9 mouse cellular contexts compared by ENCODE assay signal in genomic region chr16:31932255-31932654, GRCm38 (mm10). TPM values are rescaled to one million over a fixed set of nuclear protein-coding genes. Genes with fewer than 3 reads are reported as not detected.
DNase-seq lines count a peak whose midpoint lies in the region; ATAC-seq and TF ChIP-seq lines count a peak whose summit lies in the region.
"Had no signal": no experiment of that assay in that cellular context is flagged by ENCODE, and none has a peak within 500 bp of the region (broad histone marks: within the 10 kb centered on the region; RNA-seq: fewer than 3 reads in every experiment).

No protein-coding gene starts in this region.

- TF ChIP-seq EP300 in MEL (IDR thresholded peaks at IDR 0.05; ENCODE audit: low read depth in 1 of 2, low read length in 2 of 2): no peak

- 53% methylated on average over 5 of the region's 5 CpGs for WGBS in heart, embryonic 14.5 days
- 53% methylated on average over 5 of the region's 5 CpGs for WGBS in heart, embryonic 12.5 days
- WGBS in forebrain, embryonic 14.5 days: 20% methylated on average over 5 of the region's 5 CpGs
- 31% methylated on average over 5 of the region's 5 CpGs for WGBS in midbrain, embryonic 15.5 days

- peaks cover 27% of the 10 kb centered on the region for H3K27me3 ChIP-seq in heart, embryonic 14.5 days (ENCODE audit: control insufficient read depth, insufficient read depth, low read length)
- H3K27me3 ChIP-seq in heart, embryonic 12.5 days (replicated peaks): peaks cover 55% of the 10 kb centered on the region
- H3K27me3 ChIP-seq in MEL (ENCODE audit: control insufficient read depth in 1 of 2, insufficient read depth in 2 of 2, low read length in 2 of 2): no peaks in the 10 kb centered on the region
- peaks cover 5% of the 10 kb centered on the region for H3K27me3 ChIP-seq in forebrain, embryonic 14.5 days (replicated peaks; ENCODE audit: control insufficient read depth, insufficient read depth, low read length)
- H3K27me3 ChIP-seq in midbrain, embryonic 15.5 days (replicated peaks): 0 out of 2 replicates have a peak, but pooled peaks cover 3% of the 10 kb centered on the region

- no peak overlapping the region for H3K4me3 ChIP-seq in heart, embryonic 14.5 days (ENCODE audit: control insufficient read depth in 1 of 2, insufficient read depth in 1 of 2, low read depth in 1 of 2, low read length in 2 of 2)
- H3K4me3 ChIP-seq in heart, embryonic 12.5 days: no peak overlapping the region
- H3K4me3 ChIP-seq in MEL (ENCODE audit: control insufficient read depth in 1 of 2, insufficient read depth in 1 of 2, low read depth in 2 of 2, low read length in 2 of 2): peak overlapping the region in 1 of 2 experiments; percentile 71; a peak in 2 of 4 replicates
- H3K4me3 ChIP-seq in forebrain, embryonic 14.5 days (ENCODE audit: low read depth, low read length): no peak overlapping the region
- no peak overlapping the region for H3K4me3 ChIP-seq in midbrain, embryonic 15.5 days

- H3K4me2 ChIP-seq in heart, embryonic 14.5 days (ENCODE audit: low read length): peak overlapping the region; percentile 84
- no peak overlapping the region for H3K4me2 ChIP-seq in heart, embryonic 12.5 days
- 0 out of 2 replicates have a peak overlapping the region, but pooled peaks have one; percentile 83 for H3K4me2 ChIP-seq in forebrain, embryonic 14.5 days (ENCODE audit: low read length)
- H3K4me2 ChIP-seq in midbrain, embryonic 15.5 days: peak overlapping the region; percentile 81; the same call in 1 of the 2 replicates

- H3K9ac ChIP-seq in heart, embryonic 14.5 days (ENCODE audit: low read length): peak overlapping the region; percentile 60
- no peak overlapping the region for H3K9ac ChIP-seq in heart, embryonic 12.5 days
- H3K9ac ChIP-seq in MEL (ENCODE audit: control insufficient read depth, low read depth, low read length, poor library complexity, severe bottlenecking): peak overlapping the region; percentile 26; the same call in 1 of the 2 replicates
- H3K9ac ChIP-seq in forebrain, embryonic 14.5 days (ENCODE audit: low read length): peak overlapping the region; percentile 18
- no peak overlapping the region for H3K9ac ChIP-seq in midbrain, embryonic 15.5 days
- H3K9ac ChIP-seq: liver, embryonic 15.5 days had no signal

- no peak for TF ChIP-seq CTCF in MEL (IDR thresholded peaks at IDR 0.05 in 2 of 3, conservative IDR thresholded peaks at IDR 0.05 in 1 of 3; ENCODE audit: control insufficient read depth in 1 of 3, insufficient read depth in 1 of 3, low read depth in 2 of 3, low read length in 3 of 3, poor library complexity in 1 of 3, severe bottlenecking in 1 of 3)

- 0 out of 2 replicates have a peak, but pooled peaks cover 3% of the 10 kb centered on the region for H3K9me3 ChIP-seq in heart, embryonic 14.5 days (ENCODE audit: control insufficient read depth, low read length)
- H3K9me3 ChIP-seq in heart, embryonic 12.5 days (replicated peaks): no peaks in the 10 kb centered on the region; the same call in 1 of the 2 replicates
- no peaks in the 10 kb centered on the region for H3K9me3 ChIP-seq in MEL (replicated peaks; ENCODE audit: insufficient read depth, low read length)
- H3K9me3 ChIP-seq in forebrain, embryonic 14.5 days (replicated peaks; ENCODE audit: control insufficient read depth, low read length): no peaks in the 10 kb centered on the region
- H3K9me3 ChIP-seq in midbrain, embryonic 15.5 days: no peaks in the 10 kb centered on the region
- H3K9me3 ChIP-seq: liver, embryonic 15.5 days had no signal

- no peak overlapping the region for H3K27ac ChIP-seq in heart, embryonic 14.5 days (replicated peaks in 1 of 2; ENCODE audit: control insufficient read depth in 1 of 2, insufficient read depth in 1 of 2, low read depth in 2 of 2, low read length in 2 of 2)
- no peak overlapping the region for H3K27ac ChIP-seq in heart, embryonic 12.5 days (ENCODE audit: poor library complexity, severe bottlenecking)
- no peak overlapping the region for H3K27ac ChIP-seq in MEL (ENCODE audit: control insufficient read depth, low read depth, low read length)
- H3K27ac ChIP-seq in forebrain, embryonic 14.5 days (ENCODE audit: low read depth, low read length): peak overlapping the region; percentile 93
- H3K27ac ChIP-seq in midbrain, embryonic 15.5 days: peak overlapping the region; percentile 91
- H3K27ac ChIP-seq: liver, embryonic 15.5 days had no signal

- no peak for TF ChIP-seq RAD21 in MEL (IDR thresholded peaks at IDR 0.05; ENCODE audit: low read depth, low read length)

- no peak for ATAC-seq in heart, embryonic 14.5 days (ENCODE audit: insufficient number of reproducible peaks, insufficient read depth, low FRiP score, low read depth)
- no peak for ATAC-seq in heart, embryonic 12.5 days (ENCODE audit: insufficient number of reproducible peaks, low FRiP score)
- peak; percentile 2; the same call in 1 of the 2 replicates for ATAC-seq in forebrain, embryonic 14.5 days
- ATAC-seq in midbrain, embryonic 15.5 days (replicated peaks): peak; percentile 3

- no peak for TF ChIP-seq POLR2A in MEL (IDR thresholded peaks at IDR 0.05; ENCODE audit: control insufficient read depth in 1 of 2, insufficient read depth in 1 of 2, low read depth in 1 of 2, low read length in 2 of 2, poor library complexity in 1 of 2)

- intact Hi-C loops in gastrocnemius, postnatal 36 days (cut with DNase I): no loop called here

- H3K4me1 ChIP-seq in heart, embryonic 14.5 days (ENCODE audit: control insufficient read depth in 2 of 2, insufficient read depth in 2 of 2, low read length in 2 of 2): peaks cover 14 to 18% of the 10 kb centered on the region in 2 experiments
- H3K4me1 ChIP-seq in heart, embryonic 12.5 days (replicated peaks): peaks cover 28% of the 10 kb centered on the region
- peaks cover 0 to 6% of the 10 kb centered on the region in 2 experiments; a peak in 1 of 4 replicates for H3K4me1 ChIP-seq in MEL (ENCODE audit: control insufficient read depth in 1 of 2, insufficient read depth in 2 of 2, low read length in 2 of 2)
- H3K4me1 ChIP-seq in forebrain, embryonic 14.5 days (ENCODE audit: control insufficient read depth, insufficient read depth, low read length): peaks cover 9% of the 10 kb centered on the region
- H3K4me1 ChIP-seq in midbrain, embryonic 15.5 days: peaks cover 34% of the 10 kb centered on the region

- H3K36me3 ChIP-seq in heart, embryonic 14.5 days (ENCODE audit: control insufficient read depth, insufficient read depth, low read length): no peaks in the 10 kb centered on the region
- H3K36me3 ChIP-seq in heart, embryonic 12.5 days: no peaks in the 10 kb centered on the region
- H3K36me3 ChIP-seq in MEL (ENCODE audit: control insufficient read depth in 1 of 2, insufficient read depth in 2 of 2, low read length in 2 of 2): no peaks in the 10 kb centered on the region
- no peaks in the 10 kb centered on the region for H3K36me3 ChIP-seq in forebrain, embryonic 14.5 days (ENCODE audit: control insufficient read depth, insufficient read depth, low read length)
- no peaks in the 10 kb centered on the region for H3K36me3 ChIP-seq in midbrain, embryonic 15.5 days (replicated peaks)
- H3K36me3 ChIP-seq: liver, embryonic 15.5 days had no signal

- no peak for DNase-seq in MEL (ENCODE audit: low read depth, low spot score)
- DNase-seq in forebrain, embryonic 14.5 days (ENCODE audit: low spot score): peak; percentile 19
- no peak for DNase-seq in right cerebral cortex, adult 18-20 months
- DNase-seq in thymus, postnatal 25 days: no peak
- no peak for DNase-seq in gastrocnemius, postnatal 36 days

- no peaks in the 10 kb centered on the region for H3K79me2 ChIP-seq in MEL (ENCODE audit: control insufficient read depth, insufficient read depth, low read length, poor library complexity)

RNA-seq across cellular contexts. Expression of gene Pigz, which starts 1.4 kb away (rescaled TPM):
- polyA plus RNA-seq in heart, embryonic 14.5 days (2014; fragmentation: Nextera tagmentation; extraction: Ambion mirVana): 0.12 and 0.47 TPM in 2 replicates
- polyA plus RNA-seq in heart, embryonic 12.5 days (2016; fragmentation: Nextera tagmentation; extraction: Ambion mirVana): 0.32 and 0.52 TPM in 2 replicates
- 0.23 and 0.26 TPM in 2 replicates for total RNA-seq in MEL (2012; rRNA removed)
- polyA plus RNA-seq in MEL (2012; ENCODE audit: insufficient read depth in 1 of 2, insufficient read length in 2 of 2, low read depth in 1 of 2, low replicate concordance in 2 of 2, missing spikeins in 1 of 2): under 1 TPM in 1 of 2 experiments, not detected in 1; 0.28 TPM
- 0.91 and 2.2 TPM in 2 replicates for polyA plus RNA-seq in forebrain, embryonic 14.5 days (2014; fragmentation: Nextera tagmentation; extraction: Ambion mirVana)
- polyA plus RNA-seq in midbrain, embryonic 15.5 days (2015; fragmentation: Nextera tagmentation; extraction: Ambion mirVana): 2.8 and 3.4 TPM in 2 replicates
- under 1 TPM; 0.37 to 0.94 TPM for total RNA-seq in gastrocnemius, postnatal 36 days (2021)

RNA-seq across cellular contexts. Expression of gene 0610012G03Rik, which starts 16.0 kb away (rescaled TPM):
- polyA plus RNA-seq in heart, embryonic 14.5 days (2014; fragmentation: Nextera tagmentation; extraction: Ambion mirVana): 131 and 132 TPM in 2 replicates
- 90.3 and 91.4 TPM in 2 replicates for polyA plus RNA-seq in heart, embryonic 12.5 days (2016; fragmentation: Nextera tagmentation; extraction: Ambion mirVana)
- 41.9 and 44.4 TPM in 2 replicates for total RNA-seq in MEL (2012; rRNA removed)
- 10 to 100 TPM in 1 of 2 experiments, not detected in 1; 56.2 TPM for polyA plus RNA-seq in MEL (2012; ENCODE audit: insufficient read depth in 1 of 2, insufficient read length in 2 of 2, low read depth in 1 of 2, low replicate concordance in 2 of 2, missing spikeins in 1 of 2)
- 127 and 136 TPM in 2 replicates for polyA plus RNA-seq in forebrain, embryonic 14.5 days (2014; fragmentation: Nextera tagmentation; extraction: Ambion mirVana)
- 115 and 121 TPM in 2 replicates for polyA plus RNA-seq in midbrain, embryonic 15.5 days (2015; fragmentation: Nextera tagmentation; extraction: Ambion mirVana)
- 10 to 100 TPM; 50.3 to 55.0 TPM for total RNA-seq in gastrocnemius, postnatal 36 days (2021)

RNA-seq across cellular contexts. Expression of gene Ncbp2, which starts 16.1 kb away (rescaled TPM):
- 67.1 and 69.9 TPM in 2 replicates for polyA plus RNA-seq in heart, embryonic 14.5 days (2014; fragmentation: Nextera tagmentation; extraction: Ambion mirVana)
- 79.4 and 85.0 TPM in 2 replicates for polyA plus RNA-seq in heart, embryonic 12.5 days (2016; fragmentation: Nextera tagmentation; extraction: Ambion mirVana)
- total RNA-seq in MEL (2012; rRNA removed): 79.6 and 100 TPM in 2 replicates
- polyA plus RNA-seq in MEL (2012; ENCODE audit: insufficient read depth in 1 of 2, insufficient read length in 2 of 2, low read depth in 1 of 2, low replicate concordance in 2 of 2, missing spikeins in 1 of 2): 100 to 1,000 TPM in 1 of 2 experiments, not detected in 1; 222 TPM
- polyA plus RNA-seq in forebrain, embryonic 14.5 days (2014; fragmentation: Nextera tagmentation; extraction: Ambion mirVana): 103 and 116 TPM in 2 replicates
- 98.1 and 98.9 TPM in 2 replicates for polyA plus RNA-seq in midbrain, embryonic 15.5 days (2015; fragmentation: Nextera tagmentation; extraction: Ambion mirVana)
- 10 to 100 TPM; 11.3 to 11.9 TPM for total RNA-seq in gastrocnemius, postnatal 36 days (2021)

RNA-seq across cellular contexts. Expression of gene Meltf, which starts 53.6 kb away (rescaled TPM):
- not detected in 2 replicates for polyA plus RNA-seq in heart, embryonic 14.5 days (2014; fragmentation: Nextera tagmentation; extraction: Ambion mirVana)
- polyA plus RNA-seq in heart, embryonic 12.5 days (2016; fragmentation: Nextera tagmentation; extraction: Ambion mirVana): 0.09 and 0.15 TPM in 2 replicates
- total RNA-seq in MEL (2012; rRNA removed): not detected in 2 replicates
- polyA plus RNA-seq in MEL (2012; ENCODE audit: insufficient read depth in 1 of 2, insufficient read length in 2 of 2, low read depth in 1 of 2, low replicate concordance in 2 of 2, missing spikeins in 1 of 2): not detected
- 0.04 and 0.09 TPM in 2 replicates for polyA plus RNA-seq in forebrain, embryonic 14.5 days (2014; fragmentation: Nextera tagmentation; extraction: Ambion mirVana)
- 0.12 and 0.33 TPM in 2 replicates for polyA plus RNA-seq in midbrain, embryonic 15.5 days (2015; fragmentation: Nextera tagmentation; extraction: Ambion mirVana)
- total RNA-seq in gastrocnemius, postnatal 36 days (2021): not detected

Comparison
In these comparisons a context has a peak if more than half of its experiments do, and no peak if none do; other contexts are left out.
1. H3K9ac ChIP-seq: peak in heart, embryonic 14.5 days (single experiment), MEL (single experiment) and forebrain, embryonic 14.5 days (single experiment); none in heart, embryonic 12.5 days (single experiment) and midbrain, embryonic 15.5 days (single experiment).
2. ATAC-seq: peak in forebrain, embryonic 14.5 days (single experiment) and midbrain, embryonic 15.5 days (single experiment); none in heart, embryonic 14.5 days (single experiment) and heart, embryonic 12.5 days (single experiment).
3. H3K27ac ChIP-seq: peak in forebrain, embryonic 14.5 days (single experiment) and midbrain, embryonic 15.5 days (single experiment); none in heart, embryonic 14.5 days (0 of 2), heart, embryonic 12.5 days (single experiment) and MEL (single experiment).